Mouse (Mus musculus) adrenal gland, postnatal 4 days (tissue): ENCODE data around the gene Nhej1. TPM values are rescaled to one million over a fixed set of nuclear protein-coding genes. Genes with fewer than 3 reads are reported as not detected.

Experiments used
- DNase-seq, 2 experiments: peaks; one replicate each; pipeline ENCODE4 v3.0.0; 2021 to 2022; ENCODE audit warnings: low spot score in 2 of 2, mixed read lengths in 2 of 2
- long read RNA-seq, 2 experiments: library from polyadenylated mRNA; stranded (forward); transcript quantifications; one replicate each; pipeline ENCODE4 v2.0.0; 2021
- total RNA-seq, 2 experiments: library from RNA; stranded (reverse); gene quantifications; 2 replicates each; pipeline ENCODE4 v1.2.3; 2021

Nhej1 gene
- total RNA-seq: 1 to 10 TPM; 4.4 to 4.5 TPM
- long read RNA-seq, experiment 1, partial matches to known transcripts: 0 of 1 reads
- long read RNA-seq, experiment 1, other reads (novel, unspliced or antisense): 0 of 1 reads
- long read RNA-seq, experiment 2: 0 reads

DNA sequence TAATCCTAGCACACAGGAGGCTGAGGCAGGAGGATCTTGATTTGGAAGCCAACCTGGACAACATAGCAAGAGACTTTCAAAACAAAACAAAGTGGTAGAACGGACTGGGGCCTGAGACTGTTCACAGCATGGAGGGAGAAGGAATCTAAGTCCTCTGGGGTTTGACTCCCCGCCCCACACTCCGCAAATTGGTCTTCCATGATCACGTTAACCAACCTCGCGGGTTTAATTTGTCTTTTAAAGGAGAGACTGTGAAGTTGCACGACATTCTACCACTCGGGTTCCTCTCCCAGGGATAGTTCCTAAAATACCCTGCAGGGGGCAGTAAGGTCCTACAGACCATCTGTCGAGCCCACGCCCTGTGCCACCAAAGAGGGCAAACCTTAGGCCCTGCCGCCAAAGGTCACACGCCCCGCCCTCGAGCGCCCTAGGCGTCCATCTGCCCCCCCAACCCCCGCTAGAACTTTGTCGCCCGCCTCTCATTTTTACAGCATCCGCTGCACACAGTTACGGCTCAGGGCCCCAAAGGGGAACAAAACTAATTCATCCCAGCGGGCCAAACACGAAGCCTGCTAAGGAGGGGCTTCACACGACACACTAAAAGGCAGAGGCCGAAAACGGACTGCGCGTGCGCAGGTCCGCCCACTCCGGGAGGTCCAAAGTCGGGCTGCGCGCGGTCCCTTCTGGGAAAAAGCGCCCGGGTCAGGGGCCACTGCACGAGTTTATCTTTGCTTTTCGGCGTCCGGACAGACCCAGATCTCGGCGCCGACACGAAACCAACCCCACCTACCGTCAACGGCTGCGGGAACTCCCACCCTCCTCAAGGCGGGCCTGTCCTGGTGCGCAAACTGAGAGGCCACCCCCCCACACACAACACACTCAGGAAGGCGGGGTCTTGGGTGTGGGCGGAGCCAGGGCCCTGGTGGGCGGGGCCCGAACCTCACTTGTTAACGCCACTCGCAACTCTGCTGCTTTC lies at the start of gene Nhej1:
TSS of gene Nhej1 (minus strand) at position 855 of the 976 bp plus-strand sequence.
- DNase-seq: peak; percentile 89 to 90

DNA sequence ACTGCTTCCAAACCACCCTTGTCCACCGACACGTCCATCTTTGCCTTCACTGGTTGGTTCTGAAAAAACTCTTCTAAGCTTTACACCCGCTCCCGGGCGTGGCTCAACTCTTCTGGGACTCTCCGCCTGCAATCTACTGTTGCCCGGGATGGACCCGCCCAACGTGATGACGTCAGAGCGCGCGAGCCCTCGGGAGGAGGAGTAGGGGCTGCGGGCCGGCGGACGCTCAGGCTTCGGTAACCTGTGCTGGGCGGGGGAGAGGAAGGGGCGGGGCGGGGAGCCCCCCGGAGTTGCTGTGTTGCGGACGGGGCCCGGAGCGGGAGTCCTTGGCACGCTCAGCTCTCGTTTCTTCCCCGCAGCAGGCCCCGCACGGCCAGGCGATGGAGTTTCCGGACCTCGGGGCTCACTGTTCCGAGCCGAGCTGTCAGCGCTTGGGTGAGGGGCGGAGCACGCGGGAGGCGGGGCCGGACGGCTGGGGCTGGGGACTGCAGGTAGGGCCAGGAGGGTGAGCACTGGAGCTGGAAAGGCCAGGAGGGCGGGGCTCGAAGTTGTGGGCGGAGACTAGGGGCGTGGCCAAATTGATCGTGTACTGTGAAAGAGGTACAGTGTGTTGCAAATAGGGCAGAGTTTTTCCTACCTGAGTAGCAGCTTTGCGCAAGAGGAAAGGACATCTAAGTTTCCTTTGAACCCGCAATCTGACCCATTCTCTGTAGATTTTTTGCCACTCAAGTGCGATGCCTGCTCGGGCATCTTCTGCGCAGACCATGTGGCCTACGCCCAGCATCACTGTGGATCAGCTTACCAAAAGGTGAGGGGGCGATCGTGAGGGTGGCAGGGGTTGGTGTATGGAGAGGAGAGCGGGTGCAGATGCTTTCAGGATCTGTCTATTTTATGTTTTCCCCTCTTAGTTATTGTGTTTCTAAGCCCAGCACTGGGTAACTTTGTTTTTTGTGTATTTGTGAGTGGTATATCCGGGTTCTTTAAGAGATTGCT lies 43.8 kb upstream of the Nhej1 start, which contains the start of gene Zfand2b:
TSS of gene Zfand2b (plus strand) at position 175 of the 993 bp plus-strand sequence.
- peak; percentile 85 to 95 for DNase-seq

DNA sequence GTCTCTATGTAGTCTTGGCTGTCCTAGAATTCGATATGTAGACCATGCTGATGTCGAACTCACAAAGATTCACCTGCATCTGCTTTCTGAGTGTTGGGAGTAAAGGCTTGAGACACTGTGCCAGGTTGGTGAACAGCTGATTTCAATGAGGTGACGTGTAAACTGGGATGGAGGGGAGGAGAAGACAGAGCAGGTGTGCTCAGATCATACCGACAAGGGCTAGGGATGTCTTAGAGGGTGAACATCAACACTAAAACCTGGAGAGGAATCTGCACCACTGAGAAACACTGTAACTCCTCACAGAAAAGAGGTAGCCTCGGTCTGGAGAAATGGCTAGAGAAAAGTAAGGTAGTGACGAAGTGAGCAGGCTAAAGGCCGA lies 43.1 kb upstream of the Nhej1 start:
- no peak for DNase-seq

DNA sequence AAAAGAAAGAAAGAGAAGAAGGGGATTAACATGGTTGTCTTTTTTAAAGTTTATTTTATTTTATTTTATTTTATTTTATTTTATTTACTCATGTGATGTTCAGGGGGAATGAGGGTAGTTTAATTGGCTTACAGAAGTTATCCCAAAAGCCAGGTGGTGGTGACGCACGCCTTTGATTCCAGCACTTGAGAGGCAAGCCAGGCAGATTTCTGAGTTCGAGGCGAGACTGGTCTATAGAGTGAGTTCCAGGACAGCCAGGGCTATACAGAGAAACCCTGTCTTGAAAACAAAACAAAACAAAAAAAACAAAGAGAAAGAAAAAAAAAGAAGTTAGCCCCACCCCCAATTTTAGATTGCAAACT lies 35.2 kb upstream of the Nhej1 start:
- DNase-seq: no peak

DNA sequence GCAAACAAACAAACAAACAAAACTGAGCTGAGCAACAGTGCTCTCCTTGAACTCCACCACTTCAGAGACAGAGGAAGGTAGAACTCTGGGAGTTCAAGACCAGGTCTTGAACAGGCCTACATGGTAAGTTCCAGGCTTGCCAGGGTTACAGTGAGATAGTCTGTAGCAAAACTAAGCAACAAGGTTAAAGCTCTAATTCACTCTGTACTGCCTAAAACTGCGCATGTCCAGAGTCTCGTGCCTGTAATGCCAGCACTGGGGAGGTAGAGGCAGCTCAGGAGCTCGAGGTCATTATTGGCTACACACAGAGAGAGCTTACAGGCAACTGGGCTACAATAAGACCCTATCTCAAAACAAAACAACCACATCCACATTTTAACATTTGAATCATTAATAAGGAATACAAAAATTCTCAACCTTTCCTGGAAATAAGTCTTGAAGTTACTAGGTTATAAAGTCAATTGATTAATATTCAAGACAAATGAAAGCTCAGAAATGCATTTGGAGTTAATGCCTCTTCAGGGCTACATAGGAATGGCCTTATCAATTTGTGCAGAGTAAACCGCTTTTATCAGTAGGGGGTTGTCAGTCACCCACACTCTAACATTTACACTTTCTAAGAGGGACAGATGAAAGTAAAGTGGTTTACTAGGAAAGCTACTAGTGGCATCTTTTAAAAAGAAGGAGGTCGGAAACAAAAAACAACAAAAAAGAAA lies 34.7 kb upstream of the Nhej1 start:
- no peak for DNase-seq

DNA sequence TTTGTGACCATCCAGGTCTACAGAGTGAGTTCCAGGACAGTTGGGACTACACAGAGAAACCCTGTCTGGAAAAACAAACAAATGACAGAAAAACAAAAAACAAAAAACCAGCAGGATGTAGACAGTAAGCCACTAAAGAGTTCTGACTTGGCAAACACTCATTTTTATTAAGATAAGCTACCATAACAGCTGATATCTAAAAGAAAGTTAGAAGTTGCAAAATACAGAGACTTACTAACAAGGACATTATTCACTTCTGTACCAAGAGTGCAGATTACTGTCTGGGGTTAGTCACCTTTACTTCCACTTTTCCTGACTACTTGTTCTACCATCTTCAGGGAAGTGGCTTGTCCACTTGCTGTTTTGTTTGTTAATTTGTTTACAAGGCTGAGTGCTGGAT lies 34.0 kb upstream of the Nhej1 start:
- DNase-seq: no peak

DNA sequence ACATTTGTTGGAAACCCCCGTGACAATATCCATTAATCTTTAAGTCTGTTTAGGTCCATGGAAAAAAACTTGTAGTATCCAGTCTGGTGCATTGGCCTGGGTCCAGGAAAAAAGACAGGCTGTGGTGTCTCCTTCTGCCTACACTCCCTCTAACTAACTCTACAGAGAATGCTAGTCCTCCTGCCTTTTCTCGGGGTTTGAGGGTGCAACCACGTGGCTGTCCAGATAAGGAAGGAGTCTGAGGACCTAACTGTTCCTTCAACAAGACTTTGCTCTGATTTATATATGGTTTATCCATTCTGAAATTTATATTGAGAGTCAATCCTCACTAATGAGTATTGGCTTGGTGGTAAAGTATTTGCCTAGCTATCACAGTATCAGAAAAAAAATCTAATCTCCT lies 30.8 kb upstream of the Nhej1 start:
- no peak for DNase-seq

DNA sequence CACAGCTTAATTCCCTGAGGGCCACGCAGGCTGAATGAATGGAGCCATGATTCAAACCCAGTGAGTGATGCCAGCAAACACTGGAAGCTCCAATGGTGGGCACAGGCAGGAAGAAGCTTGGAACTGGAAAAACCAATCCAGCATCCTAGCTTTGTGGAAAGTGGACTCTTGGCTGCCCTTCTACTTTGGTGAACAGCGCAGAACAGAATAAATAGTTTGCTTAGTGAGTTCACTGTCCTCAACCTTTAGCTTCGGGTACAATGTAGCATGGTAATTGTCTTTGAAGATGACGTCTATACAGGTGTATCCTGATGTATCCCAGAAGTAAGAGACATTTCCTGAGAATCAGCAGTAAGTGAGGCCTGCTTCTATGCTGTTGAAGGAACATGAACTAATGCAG lies 23.7 kb upstream of the Nhej1 start:
- DNase-seq: no peak

DNA sequence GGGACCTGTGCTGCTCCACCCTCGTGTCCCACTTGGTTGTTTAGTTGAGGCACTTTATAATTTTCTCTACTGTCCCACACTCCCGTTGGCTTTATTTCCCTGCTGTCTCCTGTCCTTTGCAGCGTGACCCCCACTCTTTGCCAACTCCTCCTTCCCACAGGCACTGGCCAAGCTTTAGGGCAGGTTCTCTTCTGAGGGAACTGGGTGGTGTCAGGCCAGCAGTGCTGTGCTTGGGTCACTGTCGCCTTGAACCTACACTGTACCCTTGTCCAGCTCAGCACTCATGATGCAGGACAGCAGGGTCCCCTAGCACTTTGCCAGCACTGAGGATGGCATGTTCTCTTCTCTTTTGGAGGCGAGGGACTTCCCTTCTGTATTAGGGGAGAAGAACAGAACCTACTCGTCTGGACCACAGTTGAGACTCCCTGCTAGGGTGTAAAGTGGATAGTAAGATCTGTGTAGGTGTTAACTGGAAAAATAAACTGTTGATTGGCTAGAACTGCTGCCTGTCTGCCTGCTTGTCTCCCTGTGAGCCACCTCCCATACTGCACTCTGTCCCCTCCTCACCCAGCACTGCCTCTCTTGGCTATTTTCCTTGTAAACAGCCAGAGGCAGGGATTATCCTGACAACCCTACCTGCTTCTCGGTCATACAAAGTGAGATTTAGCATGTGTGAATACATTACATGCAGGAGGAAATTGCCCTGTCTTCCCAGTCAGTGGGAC lies 22.6 kb upstream of the Nhej1 start:
- no peak for DNase-seq

DNA sequence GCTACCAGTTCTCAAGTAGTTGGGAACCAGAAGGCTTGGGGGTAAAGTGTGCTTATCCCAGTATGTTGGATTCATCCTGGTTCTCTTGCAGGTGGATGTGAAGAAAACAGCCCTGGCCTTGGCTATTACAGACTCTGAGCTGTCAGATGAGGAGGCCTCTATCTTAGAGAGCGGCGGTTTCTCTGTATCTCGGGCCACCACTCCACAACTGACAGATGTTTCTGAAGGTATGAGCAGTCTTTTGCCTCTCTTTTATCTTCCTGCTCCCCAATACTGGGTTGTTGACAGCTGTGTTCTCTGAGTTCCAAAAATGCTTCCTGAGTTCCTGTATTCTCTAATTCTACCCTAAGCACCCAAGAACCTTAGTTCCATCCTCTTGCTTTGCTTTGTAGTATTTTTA lies 20.6 kb upstream of the Nhej1 start:
- no peak for DNase-seq

DNA sequence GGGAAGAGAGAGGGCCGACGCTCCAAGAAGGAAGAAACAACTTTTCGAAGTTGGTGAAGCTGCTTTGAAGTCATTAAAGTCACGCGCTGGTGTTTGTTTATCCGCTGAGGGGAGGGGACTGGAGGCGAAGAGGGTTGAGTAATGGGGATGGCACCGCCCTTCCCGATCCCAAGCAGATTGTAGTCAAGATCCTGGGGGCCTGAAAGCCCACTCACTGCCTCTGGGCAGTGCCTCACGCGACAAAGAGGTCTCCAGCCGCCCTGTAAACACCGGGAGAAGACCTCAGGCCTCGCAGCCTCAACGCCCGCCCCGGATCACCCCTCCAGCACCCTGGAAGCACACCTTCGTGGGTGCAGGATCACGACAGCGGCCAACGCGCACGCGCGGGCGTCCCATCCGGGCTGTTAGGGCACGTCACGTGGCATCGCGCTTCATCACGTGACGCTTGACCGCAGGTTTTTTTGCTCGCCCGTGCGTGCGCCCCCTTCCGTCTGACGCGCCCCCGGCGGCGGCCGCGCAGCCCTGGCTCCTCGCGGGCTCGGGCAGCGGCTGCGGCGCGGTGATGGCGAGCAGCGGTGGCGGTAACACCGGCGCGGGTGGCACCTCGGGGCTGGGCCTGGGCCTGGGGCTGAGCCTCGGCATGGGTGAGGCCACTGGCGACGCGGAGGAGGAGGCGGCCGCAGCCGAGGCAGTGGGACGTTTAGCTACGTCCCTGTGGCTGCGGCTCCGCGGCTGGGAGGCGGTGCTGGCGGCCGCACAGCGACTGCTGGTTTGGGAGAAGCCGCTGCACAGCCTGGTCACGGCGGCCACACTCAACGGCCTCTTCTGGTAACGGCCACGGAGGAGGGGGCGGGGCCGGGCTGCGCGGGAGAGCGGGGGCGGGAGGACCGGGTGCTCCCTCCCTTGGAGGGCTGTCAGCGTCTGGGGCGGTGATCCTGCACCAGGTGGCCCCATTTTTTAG lies 17.6 kb upstream of the Nhej1 start, which contains the start of the genes Cnppd1 and Retreg2:
TSS of gene Cnppd1 (minus strand) at position 411 of the 961 bp plus-strand sequence.
TSS of gene Retreg2 (plus strand) at position 478 of the 961 bp plus-strand sequence.
- peak; percentile 94 to 97 for DNase-seq

DNA sequence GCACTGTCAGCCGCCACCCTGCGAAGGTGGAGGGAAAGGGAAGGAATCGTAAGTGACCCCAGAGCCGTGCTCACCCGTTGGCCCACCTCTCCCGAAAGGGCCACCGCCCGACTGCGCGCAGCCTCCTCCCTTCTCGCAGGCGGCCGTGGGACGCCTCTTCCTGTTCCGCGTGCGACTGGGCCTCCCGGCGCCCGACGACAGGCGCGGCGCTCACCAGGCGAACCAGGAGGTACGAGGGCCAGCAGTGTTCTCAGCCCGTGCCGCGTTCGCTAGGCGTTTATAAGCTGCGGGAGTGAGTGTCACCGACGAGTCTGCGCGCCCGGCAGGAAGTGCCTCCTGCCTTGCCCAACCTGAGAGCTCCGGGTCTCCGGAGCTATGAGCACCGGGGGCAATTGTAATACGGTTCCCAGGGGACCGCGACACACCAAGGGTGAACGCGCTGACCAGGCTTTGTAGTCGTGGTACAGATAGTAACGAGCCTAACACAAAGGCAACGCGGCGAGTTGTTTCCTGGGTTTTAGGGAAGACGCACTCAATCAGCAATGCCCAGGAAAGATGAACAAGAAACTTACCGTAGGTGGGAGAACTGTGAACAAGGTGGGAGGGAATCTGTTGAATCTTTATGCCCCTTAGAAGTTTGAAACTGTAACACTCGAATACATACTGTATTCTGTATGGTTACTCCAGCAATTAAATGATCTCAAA lies 16.6 kb upstream of the Nhej1 start:
- DNase-seq: peak; percentile 46 to 51

DNA sequence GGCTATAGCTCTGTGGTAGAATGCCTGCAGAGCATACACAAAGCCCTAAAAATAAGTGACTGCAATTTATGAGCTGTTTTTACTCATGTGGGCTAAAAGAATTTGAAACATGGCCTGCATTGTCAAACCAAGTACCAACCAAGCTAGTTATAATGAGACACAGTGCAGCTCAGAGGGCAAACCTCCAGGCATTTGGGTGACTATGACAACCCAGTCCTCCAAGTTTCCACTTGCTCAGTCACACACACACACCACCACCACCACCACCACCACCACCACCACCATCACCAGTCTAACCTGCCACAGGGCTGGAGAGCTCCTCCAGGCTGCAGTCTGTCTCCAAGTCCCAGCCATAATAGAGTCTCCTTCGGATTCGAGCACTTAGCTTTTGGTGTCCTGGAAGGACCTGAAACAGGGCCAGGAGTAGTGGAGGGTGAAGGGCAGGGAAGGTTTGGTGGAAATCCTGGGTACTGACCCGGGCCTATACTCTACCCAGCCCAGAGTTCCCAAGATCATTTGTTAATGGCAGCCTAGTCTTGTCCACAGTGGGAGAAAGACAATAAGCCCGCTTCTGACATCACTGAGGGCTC lies 15.7 kb upstream of the Nhej1 start:
- no peak for DNase-seq

DNA sequence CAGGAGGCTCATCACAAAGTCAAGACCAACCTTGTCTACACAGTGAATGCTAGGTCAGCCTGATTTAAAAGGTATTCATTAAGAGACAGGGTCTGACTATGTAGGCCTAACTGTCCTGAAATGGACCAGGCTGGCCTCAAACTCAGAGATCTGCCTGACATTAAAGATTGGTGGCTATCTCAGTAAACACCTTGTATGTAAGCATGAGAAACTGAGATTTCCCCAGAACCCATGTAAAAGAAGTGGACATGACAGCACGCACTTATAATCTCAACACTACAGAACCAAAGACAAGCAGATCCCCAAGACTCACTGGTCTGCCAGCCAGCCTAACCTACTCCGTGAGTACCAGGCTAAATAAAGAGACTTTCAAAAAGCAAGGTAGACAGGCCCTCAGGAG lies 13.4 kb upstream of the Nhej1 start:
- DNase-seq: no peak

DNA sequence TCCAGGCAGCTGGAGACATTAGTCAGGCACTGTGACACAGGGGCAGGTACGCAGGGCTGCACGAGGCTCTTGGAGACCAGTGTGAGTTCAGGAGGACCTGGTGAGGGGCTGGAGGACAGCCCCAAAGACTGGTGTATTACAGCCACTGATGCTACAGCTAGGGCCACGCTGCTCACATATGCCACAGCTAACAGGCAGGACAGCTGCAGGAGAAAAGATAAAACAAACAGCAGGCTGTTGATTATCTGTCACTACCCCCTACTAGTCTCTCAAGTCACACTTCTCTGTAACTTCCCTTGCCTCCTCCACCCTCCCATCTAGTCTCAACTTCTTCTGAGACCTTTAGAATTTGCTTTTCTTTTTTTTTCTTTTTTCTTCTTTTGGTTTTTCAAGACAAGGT lies 11.7 kb upstream of the Nhej1 start:
- DNase-seq: no peak

DNA sequence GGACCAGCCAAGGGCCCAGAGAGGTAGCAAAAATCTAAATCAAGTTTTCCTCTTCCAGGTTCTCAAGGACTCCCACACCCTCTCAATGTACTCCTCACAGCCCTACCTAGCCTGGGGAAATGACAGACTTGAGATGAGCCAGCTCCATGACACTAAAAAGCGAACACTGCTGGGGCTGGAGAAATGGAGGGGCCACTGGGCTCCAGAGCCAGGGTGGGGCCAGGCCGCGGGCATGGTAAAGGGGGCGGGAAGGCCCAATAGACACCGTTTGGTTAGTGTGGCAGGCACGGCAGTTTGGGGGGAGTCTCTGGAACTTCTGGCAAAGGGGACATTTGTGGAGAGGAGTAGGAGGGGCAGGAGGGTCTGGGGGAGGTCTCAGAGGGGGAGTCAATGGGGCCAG lies 11.3 kb upstream of the Nhej1 start:
- DNase-seq: no peak

DNA sequence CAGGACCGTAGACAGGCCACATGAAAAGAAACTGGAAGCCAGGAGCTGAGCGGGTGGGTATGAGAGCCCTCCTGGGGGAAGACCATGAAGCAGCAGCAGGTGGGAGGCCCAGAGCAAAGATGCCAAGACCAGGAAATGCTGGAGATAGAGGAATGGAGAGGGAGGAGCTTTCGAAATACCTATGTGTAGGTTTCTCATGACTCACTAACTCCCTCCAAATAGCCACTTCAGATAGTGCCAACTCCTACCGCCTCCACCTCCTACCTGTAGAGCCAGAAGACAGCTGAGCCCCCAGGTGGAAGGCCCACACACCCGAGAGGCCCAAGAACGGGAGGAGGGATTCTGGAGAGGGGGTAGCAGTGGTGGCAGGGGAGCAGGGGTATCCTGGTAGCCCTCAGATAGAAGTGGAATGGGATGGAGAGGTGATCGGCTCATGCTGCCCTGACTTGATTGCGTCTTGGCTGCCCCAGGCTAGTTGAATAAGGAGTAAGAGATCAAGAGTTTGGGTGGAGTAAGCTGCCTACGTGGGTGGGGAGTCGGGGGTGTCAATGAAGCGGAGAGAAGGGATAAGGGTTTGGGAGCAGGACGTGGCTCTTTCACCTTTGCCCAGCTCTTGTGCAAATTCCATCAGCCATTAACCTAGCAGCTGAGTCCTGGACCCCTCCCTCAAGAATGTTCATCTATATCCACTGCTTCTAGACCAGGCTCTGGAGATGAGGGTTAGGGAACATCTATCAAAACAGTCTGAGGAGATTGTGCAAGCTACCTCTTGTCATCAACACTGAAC lies 8.6 kb upstream of the Nhej1 start, which contains the start of gene Slc23a3:
TSS of gene Slc23a3 (minus strand) at position 470 of the 787 bp plus-strand sequence.
- DNase-seq: no peak
